Mouse (Mus musculus) induced T-regulatory cell, adult 2 months (primary cell): Measurements from ENCODE around the gene Mboat7.

Source experiments
- DNase-seq: peaks from one replicate; pipeline ENCODE4 v3.0.0-alpha.2; 2012; ENCODE audit warnings: low read depth

Mboat7 gene

DNA sequence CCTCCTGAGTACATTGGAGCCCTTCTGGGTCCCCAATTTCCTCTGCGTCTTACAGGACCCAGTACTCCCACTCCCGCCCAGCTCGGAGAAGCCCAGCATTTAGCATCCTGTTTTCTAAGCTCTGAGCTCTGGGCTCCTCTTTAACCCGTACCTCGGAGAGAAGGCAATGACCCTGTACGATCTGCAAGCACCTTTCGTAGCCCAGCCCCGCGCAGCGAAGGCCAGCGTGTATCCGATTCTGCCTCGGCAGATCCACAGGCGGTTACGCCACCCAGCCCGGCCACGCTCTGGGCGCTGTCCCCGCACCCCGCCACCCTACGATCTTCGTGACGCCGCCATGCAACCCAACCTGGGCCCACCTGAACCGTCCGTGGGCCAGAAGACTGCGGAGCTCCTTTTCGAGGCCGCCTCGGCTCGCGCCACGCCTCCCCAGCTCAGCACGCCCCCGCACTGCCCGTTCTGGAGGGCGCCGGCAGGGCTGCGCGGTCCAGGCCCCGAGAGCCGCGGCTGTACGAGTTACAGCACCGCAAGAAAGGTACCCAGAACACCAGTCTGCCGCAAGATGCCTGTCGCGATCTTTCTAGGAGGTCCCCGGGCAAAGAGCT, 839 bp downstream of the Mboat7 start, which contains the start of gene Tsen34:
Tsen34 (plus strand) TSS at position 482 of the 605 bp plus-strand sequence.
- DNase-seq = no peak

DNA sequence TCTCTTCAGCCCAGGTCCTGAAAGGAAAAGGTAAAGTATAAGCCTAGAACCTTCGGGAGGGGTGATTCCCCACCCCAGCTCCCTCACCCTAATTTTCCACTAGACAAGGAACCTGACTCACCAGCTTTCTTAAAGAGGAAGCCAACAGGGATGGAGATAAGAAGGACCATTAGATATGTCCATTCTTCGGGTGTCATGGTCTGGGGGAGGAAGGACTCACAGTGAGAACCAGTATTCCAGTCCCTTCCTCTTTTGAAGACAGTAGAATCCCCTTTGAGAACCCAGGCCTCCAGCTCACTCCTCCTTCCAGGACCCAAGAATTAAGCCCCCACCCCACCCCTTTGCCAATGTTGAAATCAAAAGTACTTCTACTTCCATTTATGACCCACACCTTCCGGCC, 1.4 kb downstream of the Mboat7 start:
- DNase-seq = no peak

DNA sequence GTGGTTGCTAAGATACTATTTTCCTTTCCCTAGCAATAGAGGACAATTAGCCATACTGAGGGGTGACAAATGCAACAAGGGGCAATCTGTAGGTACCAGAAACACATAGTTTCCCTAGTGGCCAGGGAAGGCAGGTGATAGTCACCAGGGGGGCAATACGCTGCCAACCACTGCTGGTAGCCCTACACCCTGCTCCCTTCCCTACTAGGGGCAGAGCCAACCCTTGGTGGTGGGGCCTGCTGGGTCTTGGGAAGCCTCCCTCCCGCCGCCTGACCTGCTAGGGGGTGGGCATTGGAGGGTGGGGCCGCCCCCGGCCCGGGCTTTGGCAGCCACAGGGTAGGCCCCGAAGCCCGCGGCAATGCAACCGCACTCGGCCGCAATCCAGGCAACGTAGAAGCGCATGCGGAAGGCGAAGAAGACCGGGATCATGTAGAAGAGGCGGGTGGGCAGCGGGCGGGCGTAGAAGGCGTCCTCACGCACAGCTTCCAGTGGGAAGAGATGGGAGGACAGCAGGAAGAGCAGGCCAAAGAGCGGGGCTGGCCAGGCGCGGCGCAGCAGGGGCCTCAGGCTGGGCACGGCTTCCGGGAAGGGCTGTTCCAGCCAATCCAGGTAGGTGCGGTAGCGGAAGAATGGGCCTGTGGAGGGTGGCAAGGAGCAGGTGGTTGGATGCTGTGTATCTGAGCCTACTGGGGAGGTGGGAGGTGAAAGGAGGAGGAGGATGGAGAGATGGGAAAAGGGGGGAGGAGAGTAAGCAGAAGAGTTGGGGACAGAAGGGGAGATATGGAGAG, 7.7 kb downstream of the Mboat7 start:
- DNase-seq = no peak

DNA sequence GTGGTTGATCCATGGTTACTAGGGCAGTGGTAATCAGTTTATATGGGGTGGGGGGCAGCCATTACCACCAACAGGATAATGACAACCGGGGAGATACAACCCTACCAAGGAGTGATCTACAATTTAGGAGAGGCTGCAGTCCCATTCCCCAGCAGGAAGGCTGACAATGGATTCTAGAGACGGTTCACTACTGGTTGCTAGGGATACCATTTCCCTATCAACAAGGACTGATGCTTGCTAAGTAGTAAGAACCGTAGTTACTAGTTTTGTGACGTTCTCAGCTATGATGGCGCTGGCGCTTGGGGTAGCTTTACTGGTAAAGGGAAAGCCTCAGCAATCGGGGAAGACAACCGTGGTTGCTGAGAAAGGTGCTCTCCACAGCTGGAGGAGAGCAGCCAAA, 8.6 kb downstream of the Mboat7 start:
- DNase-seq = no peak

DNA sequence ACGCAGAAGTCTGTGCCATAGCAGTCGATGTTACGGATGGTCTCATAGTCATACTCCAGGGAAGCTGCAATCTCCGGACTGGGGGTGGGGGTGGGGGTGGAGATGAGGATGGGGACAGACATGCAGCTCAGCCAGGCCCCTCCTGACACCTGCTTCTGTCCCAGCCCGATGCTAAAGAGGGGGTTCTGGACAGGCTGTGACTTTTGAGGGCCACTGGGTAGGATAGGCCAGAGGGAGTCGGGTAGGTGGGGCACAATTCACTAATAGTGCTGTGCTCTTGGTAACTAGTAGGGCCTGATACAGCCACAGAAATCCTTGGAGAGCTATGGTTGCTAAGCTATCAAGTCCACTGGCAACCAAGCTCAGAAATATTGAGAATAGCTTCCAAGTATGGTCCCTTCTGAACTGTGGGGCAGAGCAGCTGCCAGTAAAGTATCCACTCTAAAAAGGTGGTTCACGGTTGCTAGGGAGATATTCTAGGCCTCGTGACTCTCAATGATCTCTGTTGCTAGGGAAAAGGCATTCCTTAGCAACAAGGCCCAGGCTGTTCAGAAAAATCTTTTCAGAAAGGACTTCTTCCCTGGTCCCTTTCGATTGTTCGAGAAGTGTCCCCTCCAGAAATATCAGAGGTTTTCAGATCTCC, 9.3 kb downstream of the Mboat7 start:
- DNase-seq = no peak

DNA sequence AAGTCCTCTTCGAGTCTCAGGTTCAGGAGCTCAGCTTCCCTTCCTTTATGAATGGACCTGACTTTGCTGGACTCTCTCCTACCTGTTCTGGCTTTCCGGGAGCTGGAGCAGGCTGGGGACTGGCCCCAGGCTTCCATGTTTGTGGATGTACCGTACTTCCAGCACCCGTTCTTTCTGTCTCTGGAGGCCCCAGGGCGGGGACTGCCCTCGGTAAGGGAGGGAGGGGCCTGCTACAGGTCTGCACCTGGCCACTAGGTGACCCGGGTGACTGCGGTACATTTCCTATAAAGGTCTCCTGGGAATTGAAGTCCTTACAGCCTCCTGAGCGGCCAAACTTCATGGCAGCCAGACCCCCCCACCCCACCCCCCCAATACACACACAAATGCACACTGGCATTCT, 16.0 kb downstream of the Mboat7 start, which contains the start of gene Tmc4:
Tmc4 (minus strand) TSS at position 212 of the 400 bp plus-strand sequence.
- DNase-seq = no peak

DNA sequence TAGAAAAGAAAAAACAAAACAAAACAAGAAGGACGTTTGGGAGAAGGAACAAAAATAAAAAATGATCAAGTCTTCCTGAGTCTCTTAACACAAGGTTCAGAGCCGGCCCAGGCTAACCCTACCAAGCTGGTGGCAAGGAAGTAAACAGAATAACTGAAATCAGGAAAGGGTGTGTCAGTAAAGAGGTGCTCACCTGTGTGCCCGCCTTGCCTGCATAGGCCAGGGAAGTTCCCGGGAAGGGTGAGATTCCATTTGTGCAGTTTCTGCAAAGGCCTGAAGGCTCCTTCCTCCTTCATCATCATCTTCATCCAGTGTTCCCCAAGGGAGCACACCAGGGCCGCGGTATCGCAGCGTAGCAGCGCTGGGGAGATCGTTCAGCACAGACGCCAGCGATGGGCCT, 17.0 kb downstream of the Mboat7 start:
- DNase-seq = no peak

DNA sequence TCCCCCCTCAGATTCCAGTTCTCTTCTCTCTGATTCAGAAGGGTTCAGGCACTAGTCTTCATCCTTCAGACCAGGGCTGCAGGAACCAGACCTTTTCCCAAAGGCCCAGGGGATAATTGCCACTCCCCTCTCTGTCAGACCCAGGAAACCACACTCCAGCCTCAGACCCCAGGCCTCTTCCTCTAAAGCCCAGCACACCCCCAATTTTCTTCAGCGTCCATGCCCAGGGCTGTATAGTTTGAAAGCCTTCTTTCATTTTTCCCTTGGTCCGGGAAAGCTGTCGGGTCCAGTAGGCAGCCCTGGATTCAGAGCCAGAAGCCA, 18.1 kb downstream of the Mboat7 start:
- DNase-seq = no peak

DNA sequence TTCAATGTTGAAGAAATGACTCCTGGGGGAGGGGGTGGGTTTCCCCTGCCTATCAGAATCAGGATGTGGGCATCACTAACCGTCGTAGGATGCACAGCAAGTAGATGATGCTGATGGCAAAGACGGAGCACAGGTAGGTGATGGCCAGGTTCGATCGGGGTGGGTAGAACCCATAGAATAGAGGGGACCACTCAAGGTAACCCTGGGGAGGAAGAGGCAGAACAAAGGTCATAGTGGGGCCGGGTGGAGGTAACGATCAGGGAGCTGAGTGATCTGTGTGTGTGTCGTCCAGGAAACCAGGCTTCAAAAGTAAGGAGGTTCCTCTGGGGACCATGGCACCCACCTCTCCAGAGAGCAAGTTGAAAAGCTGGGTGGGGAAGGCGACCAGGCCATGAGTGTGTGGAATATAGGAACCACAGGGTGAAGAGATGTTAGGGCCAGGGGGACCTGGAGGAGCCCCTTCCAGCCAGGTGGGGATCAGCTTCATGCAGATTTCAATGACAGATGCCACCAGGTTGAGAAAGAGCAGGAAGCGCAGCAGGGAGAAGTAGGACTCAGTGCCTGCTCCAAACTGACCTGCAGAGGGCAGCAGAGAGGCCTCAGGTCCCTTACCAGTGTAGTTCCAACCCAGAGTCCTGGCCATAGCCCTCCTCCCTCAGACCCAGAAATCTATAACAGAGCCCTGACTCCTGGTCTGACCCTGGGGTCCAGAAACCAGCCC, 18.7 kb downstream of the Mboat7 start:
- DNase-seq = peak; percentile 91

DNA sequence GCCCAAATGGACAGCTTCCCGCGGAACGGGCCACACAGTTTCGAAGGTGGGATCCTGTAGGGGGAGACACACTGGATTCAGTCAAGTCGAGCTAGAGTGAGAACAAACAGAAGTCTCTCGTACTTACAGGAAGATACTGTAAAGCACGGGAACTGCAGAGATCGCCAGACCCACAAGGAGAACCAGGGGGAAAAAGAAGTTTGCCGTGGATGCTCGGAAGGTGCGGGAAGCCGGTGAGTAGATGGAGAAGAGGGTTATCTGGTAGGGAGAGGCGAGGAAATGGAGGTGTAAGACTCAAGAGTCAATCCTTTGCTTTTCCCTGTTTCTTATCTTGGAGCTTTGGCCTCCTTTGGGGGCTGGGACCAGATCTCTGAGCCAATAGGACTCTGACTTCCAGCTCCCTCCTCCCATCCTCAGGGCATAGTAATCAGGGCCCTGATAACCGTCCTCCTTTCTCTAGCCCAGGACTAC, 26.4 kb downstream of the Mboat7 start:
- DNase-seq = peak; percentile 25

DNA sequence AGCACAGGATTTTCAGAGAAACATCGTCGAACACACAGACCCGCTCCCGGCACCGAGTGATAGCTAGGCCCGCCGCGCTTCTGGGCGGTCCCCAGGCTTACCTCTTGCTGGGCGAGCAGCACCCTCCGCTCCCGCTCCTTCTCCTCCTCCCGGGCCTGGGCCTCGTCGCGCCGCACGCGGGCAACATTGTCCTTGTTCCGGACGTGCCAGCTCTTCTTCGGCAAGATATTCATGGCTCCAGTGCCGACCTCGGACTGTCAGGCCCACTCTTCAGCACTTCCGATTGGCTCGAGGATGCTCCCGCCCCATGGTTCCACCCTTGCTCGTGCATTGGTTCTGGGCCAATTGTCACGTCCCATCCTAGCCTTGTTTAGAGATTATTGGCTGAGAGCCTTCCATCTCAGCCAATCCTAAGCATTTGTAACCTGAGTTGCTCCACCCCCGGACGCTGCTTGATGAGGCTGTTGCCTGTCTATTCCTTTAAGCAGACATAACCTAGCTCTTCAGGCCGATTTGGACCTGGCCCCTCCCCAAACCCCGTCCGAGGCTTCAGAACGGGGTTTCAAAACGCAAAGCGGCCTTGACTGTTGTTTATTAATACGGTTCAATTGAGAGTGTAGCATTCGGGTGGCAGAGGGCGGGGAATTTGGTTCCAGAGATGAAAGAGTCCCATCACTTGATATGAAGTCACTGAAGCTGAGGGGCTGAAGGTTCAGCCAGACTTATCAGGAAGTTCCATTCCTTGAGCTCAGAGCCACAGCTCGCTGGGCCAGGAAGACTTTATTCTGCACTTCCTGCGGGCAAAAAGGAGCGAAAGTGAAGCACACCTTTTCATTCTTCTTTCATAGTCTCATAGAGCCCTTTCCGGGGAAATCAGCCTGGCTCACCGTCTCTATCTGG, 27.9 kb downstream of the Mboat7 start, which contains the start of gene Leng1:
Leng1 (minus strand) TSS at position 626 of the 900 bp plus-strand sequence.
- peak; percentile 98 for DNase-seq

DNA sequence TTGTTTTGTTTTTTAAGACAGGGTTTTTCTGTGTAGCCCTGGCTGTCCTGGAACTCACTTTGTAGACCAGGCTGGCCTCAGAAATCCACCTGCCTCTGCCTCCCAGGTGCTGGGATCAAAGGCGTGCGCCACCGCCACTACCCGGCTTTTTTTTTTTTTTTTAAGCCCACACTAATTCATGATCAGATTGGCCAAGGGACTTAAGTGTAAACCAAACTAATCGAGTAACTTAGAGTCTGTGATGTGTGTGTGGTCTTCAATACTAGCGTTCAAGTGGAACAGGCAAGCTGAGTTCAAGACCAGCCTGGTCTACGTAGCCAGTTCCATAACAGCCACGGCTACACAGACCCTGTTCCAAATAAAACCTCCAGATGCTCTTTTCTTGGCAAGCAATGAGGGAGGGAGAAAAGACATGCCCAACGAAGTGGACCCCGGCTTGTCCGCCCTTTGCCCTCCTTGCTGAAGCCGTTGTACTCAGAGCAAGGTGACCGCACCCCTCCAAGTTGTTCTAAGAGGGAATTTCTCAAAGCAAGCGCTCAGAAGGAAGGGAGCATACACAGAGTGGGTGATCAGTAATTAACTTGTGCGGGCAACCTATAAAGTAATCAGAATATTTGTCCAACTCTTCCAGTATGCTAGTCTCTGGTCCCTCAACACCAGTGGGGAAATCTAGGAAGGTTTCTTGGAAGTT, 28.7 kb downstream of the Mboat7 start:
- DNase-seq = no peak

DNA sequence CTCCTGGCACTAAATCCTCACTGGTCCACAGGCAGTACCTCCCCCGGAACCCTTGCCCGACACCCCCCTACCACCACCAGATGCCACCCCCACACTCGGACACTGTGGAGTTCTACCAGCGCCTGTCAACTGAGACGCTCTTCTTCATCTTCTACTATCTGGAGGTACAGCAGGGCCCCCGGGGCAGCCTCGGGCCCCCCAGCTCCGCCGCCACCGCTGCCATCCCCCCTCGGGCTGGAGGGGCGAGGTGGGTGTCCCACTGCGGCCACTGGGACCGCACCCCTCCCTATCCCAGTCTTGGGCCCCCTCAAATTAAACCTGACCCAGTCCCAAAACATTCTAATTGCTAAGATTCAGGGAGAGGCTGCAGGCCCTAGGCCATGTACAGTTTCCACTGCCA, 34.7 kb downstream of the Mboat7 start:
- DNase-seq = no peak

DNA sequence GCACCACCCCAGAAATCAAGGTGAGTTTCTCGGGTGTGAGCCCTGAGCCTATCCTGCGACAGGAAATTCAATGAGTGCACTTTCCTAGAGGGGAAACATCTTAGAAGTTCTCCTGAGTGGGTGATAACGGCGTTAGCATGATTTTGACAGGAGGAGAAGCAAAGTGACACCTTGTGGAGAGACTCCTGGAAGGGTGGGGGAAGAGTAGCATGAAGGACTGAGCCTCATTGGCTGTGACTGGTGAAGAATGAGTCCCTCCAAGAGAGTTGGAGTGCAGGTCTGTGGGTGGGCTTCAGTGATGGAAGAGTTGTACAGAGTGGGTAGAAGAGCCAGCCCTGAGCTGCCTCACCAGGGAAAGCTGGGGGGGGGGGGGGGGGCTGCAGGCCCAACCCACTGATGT, 36.4 kb downstream of the Mboat7 start:
- DNase-seq = no peak

DNA sequence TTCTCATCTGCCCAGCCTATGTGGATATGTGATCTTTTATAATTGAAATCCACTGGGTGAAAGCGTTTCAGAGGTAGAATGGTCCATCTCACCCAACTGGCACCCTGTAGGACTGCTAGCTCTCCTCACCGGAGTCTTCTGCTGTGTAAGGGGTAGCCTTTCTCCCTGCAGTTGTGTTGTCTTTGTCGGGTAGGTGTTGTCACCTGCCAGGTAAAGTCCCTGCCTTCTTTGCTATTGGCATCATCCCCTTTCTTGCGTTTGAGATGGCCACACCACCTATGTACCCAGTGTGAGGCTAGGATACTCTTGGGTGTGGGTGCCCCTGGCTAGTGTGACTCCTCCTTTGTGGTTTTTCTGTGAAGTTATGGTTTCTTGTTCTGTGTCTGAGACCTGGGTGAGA, 46.7 kb downstream of the Mboat7 start:
- no peak for DNase-seq

DNA sequence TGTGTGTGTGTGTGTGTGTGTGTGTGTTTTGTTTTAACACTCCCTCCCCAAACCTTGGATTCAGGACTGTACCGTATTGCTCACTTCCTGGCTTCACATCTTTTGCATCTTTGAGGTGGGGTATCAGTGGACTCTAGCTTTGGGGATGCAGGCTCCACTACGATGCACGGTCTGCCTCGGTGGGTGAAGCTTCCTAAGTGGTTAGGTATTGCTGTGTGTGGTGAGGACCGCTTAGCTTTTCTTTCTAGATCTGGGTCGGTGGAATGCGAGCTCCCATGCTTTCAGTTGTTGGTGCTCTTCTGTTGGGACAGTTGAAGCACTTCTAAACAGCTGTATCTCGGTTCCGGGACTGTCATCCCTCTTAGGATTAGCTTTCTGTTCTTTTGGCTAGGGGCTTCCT, 47.1 kb downstream of the Mboat7 start:
- peak; percentile 48 for DNase-seq

DNA sequence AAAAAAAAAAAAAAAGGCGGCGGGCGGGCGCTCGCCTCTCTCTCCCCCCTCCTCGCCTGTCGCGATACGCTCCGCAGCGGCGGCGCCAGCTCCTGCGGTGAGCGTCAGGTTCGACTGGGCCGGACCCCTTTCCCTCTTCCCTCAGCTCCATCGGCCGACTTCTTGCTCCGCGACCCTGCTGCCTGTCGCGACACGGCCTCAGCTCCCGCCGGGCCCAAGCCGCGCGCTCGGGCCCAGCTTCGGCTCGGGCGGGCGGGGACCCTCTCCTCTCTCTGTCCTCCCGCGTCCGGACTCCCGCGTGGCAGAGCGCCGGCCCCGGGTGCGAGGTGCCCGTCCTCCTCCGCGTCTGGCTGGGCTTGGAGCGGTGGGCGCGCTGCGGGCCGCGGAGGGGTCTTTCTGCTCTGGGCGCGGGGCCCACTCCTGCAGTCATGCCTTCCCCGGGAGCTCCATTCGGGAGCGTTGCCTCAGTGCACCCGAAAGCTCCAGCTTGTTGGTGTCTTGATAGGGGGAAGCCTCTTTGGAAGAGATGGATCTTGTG, 47.8 kb downstream of the Mboat7 start:
- DNase-seq = no peak

DNA sequence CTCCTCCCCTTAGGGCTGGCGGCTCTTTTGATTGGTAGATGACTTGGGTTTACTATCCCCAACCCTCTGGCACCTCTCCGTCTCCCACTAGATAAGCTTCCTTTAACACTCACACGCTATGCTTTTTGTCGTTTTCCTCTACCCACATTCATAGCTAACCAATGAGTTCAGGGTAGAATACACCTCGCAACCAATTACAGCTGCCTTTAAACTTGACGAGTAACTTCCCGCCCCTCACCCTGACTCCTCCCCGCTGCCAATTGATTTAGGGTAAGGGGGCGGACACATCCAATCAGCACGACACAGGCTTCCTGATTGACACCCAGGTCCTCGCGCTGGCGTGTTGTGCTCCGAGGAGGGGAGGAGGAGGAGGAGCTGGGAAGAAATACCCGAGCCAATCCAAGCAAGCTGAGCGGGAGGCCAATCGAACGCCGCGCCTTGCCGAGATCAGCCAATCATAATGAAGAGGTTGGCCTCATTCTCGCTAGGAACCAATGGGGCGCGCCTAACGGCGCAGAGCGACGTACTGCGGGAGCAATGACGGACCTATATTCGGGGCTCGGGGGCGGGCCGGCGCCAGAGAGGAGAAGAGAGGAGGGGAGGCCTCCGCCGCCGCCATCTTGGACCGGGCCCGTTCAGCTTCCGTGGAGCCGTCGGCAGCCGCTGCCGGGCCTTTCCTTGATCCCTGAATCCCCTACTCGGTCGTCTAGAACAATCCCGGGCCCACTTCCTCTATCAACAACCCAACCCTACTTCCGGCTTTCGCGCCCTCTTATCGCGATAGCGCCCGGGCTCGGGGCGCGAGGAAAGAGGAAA, 48.4 kb downstream of the Mboat7 start, which contains the start of gene Cnot3:
Cnot3 (plus strand) TSS at position 597 of the 816 bp plus-strand sequence.
- peak; percentile 99 for DNase-seq

DNA sequence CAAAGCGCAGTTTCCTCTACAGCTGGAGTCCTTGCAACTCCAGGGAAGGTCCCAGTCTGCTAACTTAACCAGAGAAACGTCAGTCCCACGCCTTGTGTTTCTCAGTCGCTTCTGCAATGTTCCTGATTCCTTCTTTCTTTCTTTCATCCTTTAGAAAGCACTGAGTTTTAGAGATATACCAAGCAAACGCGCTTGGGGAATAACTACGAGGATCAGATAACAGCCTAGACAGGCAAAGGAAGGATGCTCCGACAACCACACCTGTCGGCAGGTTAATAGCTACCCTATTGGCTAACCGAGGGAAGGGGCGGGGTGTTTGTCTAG, 49.0 kb downstream of the Mboat7 start:
- no peak for DNase-seq

DNA sequence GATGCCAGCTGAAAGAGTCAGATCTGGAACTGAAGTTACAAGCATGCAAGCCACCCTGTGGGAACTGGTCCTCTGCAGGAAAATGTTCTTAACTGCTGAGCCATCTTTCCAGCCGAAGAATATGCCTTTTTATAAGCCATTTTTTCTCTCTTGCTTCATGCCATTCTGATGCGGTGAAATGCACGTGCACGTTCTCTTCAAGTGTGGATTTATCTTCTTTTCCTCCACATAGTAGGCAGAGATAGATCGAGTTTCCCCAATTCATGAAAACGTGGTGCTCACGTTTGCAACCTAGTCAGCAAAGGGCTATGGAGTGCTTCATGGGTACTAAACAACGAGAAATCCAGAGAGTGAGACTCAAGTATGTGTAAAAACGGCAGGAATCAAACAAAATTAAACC, 49.5 kb downstream of the Mboat7 start:
- DNase-seq = no peak
